Mouse (Mus musculus): ENCODE data around the gene Olfr559. TPM values are rescaled to one million over a fixed set of nuclear protein-coding genes. Genes with fewer than 3 reads are reported as not detected.

The Olfr559 gene
- not detected for polyA plus RNA-seq (2014; fragmentation: Illumina TruSeq; extraction: RNeasy Lipid Tissue Mini Kit (QIAGEN cat#74804); ENCODE audit: low read depth, low replicate concordance)

DNA sequence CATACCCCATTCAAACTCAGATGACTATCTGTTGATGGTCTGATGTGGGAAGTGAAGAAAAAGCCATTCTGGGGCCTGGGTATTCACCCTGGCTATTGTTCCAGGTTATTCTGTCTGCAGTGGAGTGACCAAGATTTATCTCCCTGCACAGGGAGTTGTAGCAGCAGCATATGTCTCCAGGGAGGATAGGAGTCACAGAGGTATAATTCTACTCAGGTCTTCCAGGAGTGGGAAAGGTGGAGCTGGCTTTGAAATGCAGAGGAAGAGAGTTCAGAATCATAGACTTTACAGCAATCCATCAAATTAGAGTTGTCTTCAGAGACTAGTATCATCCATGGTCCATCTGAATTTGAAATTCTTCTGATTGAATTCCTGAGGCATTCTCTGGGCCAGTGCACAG lies at the start of gene Olfr559:
Olfr559 (minus strand) TSS at position 101 of the 400 bp plus-strand sequence.

GRCm38 (mm10) chr7:102770921-102771320 lies 43.6 kb upstream of the Olfr559 start, which contains the start of gene Olfr561:
Gene Olfr561, plus strand, starts transcription at chr7:102771221.

DNA sequence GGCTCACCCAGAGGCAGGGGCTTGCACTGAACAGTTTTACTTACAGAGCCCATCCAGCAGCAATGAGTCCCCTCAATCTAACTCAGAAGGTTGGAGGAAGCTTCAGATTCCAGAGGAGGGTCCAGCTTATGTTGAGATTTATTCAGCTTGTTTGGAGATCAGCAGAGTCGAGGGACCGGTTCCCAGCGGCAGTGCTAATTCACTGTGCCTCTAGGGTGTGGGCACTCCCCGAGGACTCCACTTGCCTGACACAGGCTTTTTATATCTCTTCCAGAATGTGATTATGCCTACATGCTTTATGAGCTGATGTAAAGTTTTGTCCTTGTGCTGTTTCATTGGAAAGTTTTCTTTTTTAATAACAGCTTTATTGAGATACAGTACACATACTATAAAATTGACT lies 32.0 kb upstream of the Olfr559 start, which contains the start of the genes Olfr560 and Olfr78:
Olfr560 (minus strand) TSS at position 101 of the 400 bp plus-strand sequence.
Olfr78 (minus strand) TSS at position 206 of the 400 bp plus-strand sequence.

GRCm38 (mm10) chr7:102718970-102719369 lies 8.3 kb downstream of the Olfr559 start, which contains the start of gene Olfr33:
Gene Olfr33, minus strand, starts transcription at chr7:102719070.

DNA sequence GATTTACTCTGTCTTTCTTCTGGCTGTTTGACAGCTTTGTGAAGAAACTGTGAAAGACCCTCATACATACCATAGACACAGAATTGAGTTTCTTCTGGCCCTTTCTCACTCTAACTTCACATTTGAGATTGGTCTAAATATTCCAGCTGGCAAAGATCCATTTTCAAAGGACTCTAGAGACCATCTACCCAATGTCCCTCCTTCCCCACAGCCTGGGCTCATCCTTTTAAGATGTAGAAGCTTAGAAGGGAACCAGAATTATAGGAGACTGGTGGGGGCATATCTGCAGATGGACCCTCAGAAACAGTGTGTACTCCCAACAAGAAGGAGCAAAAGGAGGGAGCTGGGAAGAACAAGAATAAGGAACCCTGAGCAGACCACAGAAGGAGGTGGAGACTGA lies 25.4 kb downstream of the Olfr559 start, which contains the start of gene Olfr558:
Olfr558 (plus strand) TSS at position 301 of the 400 bp plus-strand sequence.

GRCm38 (mm10) chr7:102695358-102696125 lies 31.7 kb downstream of the Olfr559 start, which contains the start of gene Olfr557:
Gene Olfr557, plus strand, starts transcription at chr7:102695910.

DNA sequence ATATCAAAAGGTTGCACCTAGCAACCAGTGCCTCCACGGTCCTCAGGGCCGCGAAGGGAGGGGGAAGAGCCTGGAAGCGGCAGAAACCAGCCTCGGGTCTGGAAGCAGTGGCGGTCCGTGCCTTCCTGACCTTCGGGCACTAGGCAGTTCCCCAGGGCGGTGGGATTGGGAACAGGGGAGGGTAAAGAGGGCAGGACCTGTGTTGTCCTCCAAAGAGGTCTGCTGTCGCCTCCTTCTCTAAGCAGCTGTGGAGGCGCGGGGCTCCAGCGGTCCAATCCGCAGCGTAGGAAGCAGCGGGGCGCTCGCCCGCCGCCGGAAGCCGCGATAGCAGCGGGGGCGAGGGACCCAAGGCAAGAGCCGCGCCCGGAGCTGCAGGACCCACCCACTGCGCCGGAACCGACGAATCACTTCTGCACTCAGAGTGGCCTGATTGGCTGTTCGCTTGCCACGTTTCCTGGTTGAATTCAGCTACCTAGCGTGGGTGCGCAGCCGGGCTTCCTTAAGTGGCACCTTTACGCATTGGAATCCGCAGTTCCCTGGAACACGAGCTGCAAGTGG lies 40.3 kb downstream of the Olfr559 start, which contains the start of gene Trim68:
Trim68 (minus strand) TSS at position 384 of the 558 bp plus-strand sequence.

Other genes with a start within 250 kb of the Olfr559 start
- gene Olfr543, start 245.8 kb downstream of the Olfr559 start, polyA plus RNA-seq (2014; fragmentation: Illumina TruSeq; extraction: RNeasy Lipid Tissue Mini Kit (QIAGEN cat#74804); ENCODE audit: low read depth, low replicate concordance), result not detected
- not detected for gene Olfr544, start 239.2 kb downstream of the Olfr559 start, polyA plus RNA-seq (2014; fragmentation: Illumina TruSeq; extraction: RNeasy Lipid Tissue Mini Kit (QIAGEN cat#74804); ENCODE audit: low read depth, low replicate concordance)
- not detected for gene Olfr545, start 227.9 kb downstream of the Olfr559 start, polyA plus RNA-seq (2014; fragmentation: Illumina TruSeq; extraction: RNeasy Lipid Tissue Mini Kit (QIAGEN cat#74804); ENCODE audit: low read depth, low replicate concordance)
- gene Olfr547, start 192.7 kb downstream of the Olfr559 start, polyA plus RNA-seq (2014; fragmentation: Illumina TruSeq; extraction: RNeasy Lipid Tissue Mini Kit (QIAGEN cat#74804); ENCODE audit: low read depth, low replicate concordance), result not detected
- not detected for gene Olfr548-ps1, start 186.6 kb downstream of the Olfr559 start, polyA plus RNA-seq (2014; fragmentation: Illumina TruSeq; extraction: RNeasy Lipid Tissue Mini Kit (QIAGEN cat#74804); ENCODE audit: low read depth, low replicate concordance)
- not detected for gene Olfr549, start 177.6 kb downstream of the Olfr559 start, polyA plus RNA-seq (2014; fragmentation: Illumina TruSeq; extraction: RNeasy Lipid Tissue Mini Kit (QIAGEN cat#74804); ENCODE audit: low read depth, low replicate concordance)
- gene Trim21, start 162.0 kb downstream of the Olfr559 start, polyA plus RNA-seq (2014; fragmentation: Illumina TruSeq; extraction: RNeasy Lipid Tissue Mini Kit (QIAGEN cat#74804); ENCODE audit: low read depth, low replicate concordance), result 1.1 TPM
- not detected for gene Olfr550, start 156.0 kb downstream of the Olfr559 start, polyA plus RNA-seq (2014; fragmentation: Illumina TruSeq; extraction: RNeasy Lipid Tissue Mini Kit (QIAGEN cat#74804); ENCODE audit: low read depth, low replicate concordance)
- not detected for gene Olfr551, start 135.6 kb downstream of the Olfr559 start, polyA plus RNA-seq (2014; fragmentation: Illumina TruSeq; extraction: RNeasy Lipid Tissue Mini Kit (QIAGEN cat#74804); ENCODE audit: low read depth, low replicate concordance)
- not detected for gene Olfr552, start 129.7 kb downstream of the Olfr559 start, polyA plus RNA-seq (2014; fragmentation: Illumina TruSeq; extraction: RNeasy Lipid Tissue Mini Kit (QIAGEN cat#74804); ENCODE audit: low read depth, low replicate concordance)
- not detected for gene Olfr553, start 109.3 kb downstream of the Olfr559 start, polyA plus RNA-seq (2014; fragmentation: Illumina TruSeq; extraction: RNeasy Lipid Tissue Mini Kit (QIAGEN cat#74804); ENCODE audit: low read depth, low replicate concordance)
- gene Olfr554, start 89.1 kb downstream of the Olfr559 start, polyA plus RNA-seq (2014; fragmentation: Illumina TruSeq; extraction: RNeasy Lipid Tissue Mini Kit (QIAGEN cat#74804); ENCODE audit: low read depth, low replicate concordance), result not detected
- not detected for gene Olfr555, start 68.7 kb downstream of the Olfr559 start, polyA plus RNA-seq (2014; fragmentation: Illumina TruSeq; extraction: RNeasy Lipid Tissue Mini Kit (QIAGEN cat#74804); ENCODE audit: low read depth, low replicate concordance)
- gene Olfr556, start 62.6 kb downstream of the Olfr559 start, polyA plus RNA-seq (2014; fragmentation: Illumina TruSeq; extraction: RNeasy Lipid Tissue Mini Kit (QIAGEN cat#74804); ENCODE audit: low read depth, low replicate concordance), result not detected
- 5.6 TPM for gene Trim68, start 40.2 kb downstream of the Olfr559 start, polyA plus RNA-seq (2014; fragmentation: Illumina TruSeq; extraction: RNeasy Lipid Tissue Mini Kit (QIAGEN cat#74804); ENCODE audit: low read depth, low replicate concordance)
- not detected for gene Olfr557, start 31.6 kb downstream of the Olfr559 start, polyA plus RNA-seq (2014; fragmentation: Illumina TruSeq; extraction: RNeasy Lipid Tissue Mini Kit (QIAGEN cat#74804); ENCODE audit: low read depth, low replicate concordance)
- 0.48 TPM for gene Olfr558, start 25.3 kb downstream of the Olfr559 start, polyA plus RNA-seq (2014; fragmentation: Illumina TruSeq; extraction: RNeasy Lipid Tissue Mini Kit (QIAGEN cat#74804); ENCODE audit: low read depth, low replicate concordance)
- gene Olfr33, start 8.4 kb downstream of the Olfr559 start, polyA plus RNA-seq (2014; fragmentation: Illumina TruSeq; extraction: RNeasy Lipid Tissue Mini Kit (QIAGEN cat#74804); ENCODE audit: low read depth, low replicate concordance), result 0.08 TPM
- not detected for gene Olfr560, start 31.9 kb upstream of the Olfr559 start, polyA plus RNA-seq (2014; fragmentation: Illumina TruSeq; extraction: RNeasy Lipid Tissue Mini Kit (QIAGEN cat#74804); ENCODE audit: low read depth, low replicate concordance)
- gene Olfr78, start 32.0 kb upstream of the Olfr559 start, polyA plus RNA-seq (2014; fragmentation: Illumina TruSeq; extraction: RNeasy Lipid Tissue Mini Kit (QIAGEN cat#74804); ENCODE audit: low read depth, low replicate concordance), result 0.34 TPM
- gene Olfr561, start 43.7 kb upstream of the Olfr559 start, polyA plus RNA-seq (2014; fragmentation: Illumina TruSeq; extraction: RNeasy Lipid Tissue Mini Kit (QIAGEN cat#74804); ENCODE audit: low read depth, low replicate concordance), result not detected
- not detected for gene Olfr564, start 76.0 kb upstream of the Olfr559 start, polyA plus RNA-seq (2014; fragmentation: Illumina TruSeq; extraction: RNeasy Lipid Tissue Mini Kit (QIAGEN cat#74804); ENCODE audit: low read depth, low replicate concordance)
- not detected for gene Olfr566, start 131.3 kb upstream of the Olfr559 start, polyA plus RNA-seq (2014; fragmentation: Illumina TruSeq; extraction: RNeasy Lipid Tissue Mini Kit (QIAGEN cat#74804); ENCODE audit: low read depth, low replicate concordance)
- 0.24 TPM for gene Olfr568, start 149.6 kb upstream of the Olfr559 start, polyA plus RNA-seq (2014; fragmentation: Illumina TruSeq; extraction: RNeasy Lipid Tissue Mini Kit (QIAGEN cat#74804); ENCODE audit: low read depth, low replicate concordance)
- not detected for gene Olfr569, start 163.4 kb upstream of the Olfr559 start, polyA plus RNA-seq (2014; fragmentation: Illumina TruSeq; extraction: RNeasy Lipid Tissue Mini Kit (QIAGEN cat#74804); ENCODE audit: low read depth, low replicate concordance)
- not detected for gene Olfr570, start 167.1 kb upstream of the Olfr559 start, polyA plus RNA-seq (2014; fragmentation: Illumina TruSeq; extraction: RNeasy Lipid Tissue Mini Kit (QIAGEN cat#74804); ENCODE audit: low read depth, low replicate concordance)
- not detected for gene Olfr571, start 190.0 kb upstream of the Olfr559 start, polyA plus RNA-seq (2014; fragmentation: Illumina TruSeq; extraction: RNeasy Lipid Tissue Mini Kit (QIAGEN cat#74804); ENCODE audit: low read depth, low replicate concordance)
- not detected for gene Olfr572, start 196.9 kb upstream of the Olfr559 start, polyA plus RNA-seq (2014; fragmentation: Illumina TruSeq; extraction: RNeasy Lipid Tissue Mini Kit (QIAGEN cat#74804); ENCODE audit: low read depth, low replicate concordance)
- not detected for gene Olfr573-ps1, start 215.1 kb upstream of the Olfr559 start, polyA plus RNA-seq (2014; fragmentation: Illumina TruSeq; extraction: RNeasy Lipid Tissue Mini Kit (QIAGEN cat#74804); ENCODE audit: low read depth, low replicate concordance)
- gene Olfr574, start 221.0 kb upstream of the Olfr559 start, polyA plus RNA-seq (2014; fragmentation: Illumina TruSeq; extraction: RNeasy Lipid Tissue Mini Kit (QIAGEN cat#74804); ENCODE audit: low read depth, low replicate concordance), result not detected
- gene Olfr575, start 231.3 kb upstream of the Olfr559 start, polyA plus RNA-seq (2014; fragmentation: Illumina TruSeq; extraction: RNeasy Lipid Tissue Mini Kit (QIAGEN cat#74804); ENCODE audit: low read depth, low replicate concordance), result not detected
- not detected for gene Olfr576, start 235.2 kb upstream of the Olfr559 start, polyA plus RNA-seq (2014; fragmentation: Illumina TruSeq; extraction: RNeasy Lipid Tissue Mini Kit (QIAGEN cat#74804); ENCODE audit: low read depth, low replicate concordance)
- not detected for gene Olfr577, start 248.5 kb upstream of the Olfr559 start, polyA plus RNA-seq (2014; fragmentation: Illumina TruSeq; extraction: RNeasy Lipid Tissue Mini Kit (QIAGEN cat#74804); ENCODE audit: low read depth, low replicate concordance)

All from testis, adult 10 weeks (tissue).